Mouse (Mus musculus) adrenal gland (tissue): Measurements from ENCODE around the gene 2610528J11Rik.
"Not testable (repeated sequence)": the region's sequence is repeated elsewhere in the genome, so short reads cannot be mapped to it uniquely, and the experiment has no call there.

ENCODE experiments used
- intact Hi-C: fragments of 180-260 bp; cut with DNase I; formaldehyde crosslinking; loops from one replicate; pipeline ENCODE4 v1.15.1; 2025
- long read RNA-seq, 2 experiments: library from polyadenylated mRNA; unstranded; transcript quantifications; one replicate each; pipeline ENCODE4 v2.0.0; 2020; ENCODE audit warnings: borderline replicate concordance in 1 of 2; ENCODE audit not compliant: insufficient replicate concordance in 1 of 2

The 2610528J11Rik gene
- long read RNA-seq, experiment 1: 0 reads
- long read RNA-seq, experiment 2: 0 reads

DNA sequence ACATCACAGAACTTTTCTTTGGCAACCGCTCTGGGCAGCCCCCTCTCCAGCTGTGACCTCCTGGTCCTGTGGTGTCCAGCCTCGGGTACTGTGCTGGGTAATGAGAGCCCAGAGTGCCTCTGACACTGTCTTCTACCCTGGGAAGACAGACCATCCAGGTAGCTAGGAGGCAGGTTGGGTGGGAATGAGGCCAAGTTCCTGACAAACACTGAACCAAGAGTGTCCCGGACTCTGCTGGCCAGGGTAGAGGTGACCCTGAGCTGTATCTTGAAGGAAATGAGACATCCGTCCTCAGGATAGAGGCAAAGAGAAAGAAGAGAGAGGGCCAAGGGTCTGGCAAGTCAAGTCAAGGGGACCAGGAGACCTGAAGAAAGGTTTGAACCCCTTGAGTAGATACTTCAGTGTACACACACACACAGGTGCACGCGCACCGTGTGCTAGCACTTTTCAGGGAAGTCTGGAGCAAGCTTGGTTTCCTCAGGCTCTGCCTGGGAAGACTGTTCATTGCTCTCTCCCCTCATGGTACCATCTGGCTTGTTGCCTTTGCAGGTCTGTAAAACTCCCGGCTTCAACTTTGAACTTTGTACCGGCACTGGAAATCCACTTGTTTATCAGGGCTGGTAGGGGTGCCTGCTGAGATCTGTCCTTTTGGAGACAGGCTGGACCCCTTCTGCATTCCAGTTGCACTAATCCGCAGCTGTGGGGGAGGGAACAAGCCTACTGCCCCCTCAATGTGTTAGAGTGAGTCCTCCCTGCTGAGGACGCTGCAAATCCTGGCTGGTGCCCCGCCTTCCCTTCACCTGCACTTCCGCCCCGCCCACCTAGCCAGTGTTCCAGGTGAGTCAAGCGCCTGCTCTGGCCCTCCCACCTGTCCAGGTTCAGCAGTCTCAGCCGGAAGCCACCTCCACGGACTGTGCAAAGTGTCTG, at the start of gene 2610528J11Rik:
TSS of gene 2610528J11Rik (plus strand) at position 592 of the 927 bp plus-strand sequence.
- intact Hi-C loops: no loop called here

GRCm38 (mm10) chr4:118489717-118490132, 37.1 kb upstream of the 2610528J11Rik start, which contains the start of gene Tie1:
Gene Tie1 (minus strand): TSS chr4:118490061.
- intact Hi-C loops: no loop called here

GRCm38 (mm10) chr4:118490461-118490860, 36.3 kb upstream of the 2610528J11Rik start:
- intact Hi-C loops: no loop called here

DNA sequence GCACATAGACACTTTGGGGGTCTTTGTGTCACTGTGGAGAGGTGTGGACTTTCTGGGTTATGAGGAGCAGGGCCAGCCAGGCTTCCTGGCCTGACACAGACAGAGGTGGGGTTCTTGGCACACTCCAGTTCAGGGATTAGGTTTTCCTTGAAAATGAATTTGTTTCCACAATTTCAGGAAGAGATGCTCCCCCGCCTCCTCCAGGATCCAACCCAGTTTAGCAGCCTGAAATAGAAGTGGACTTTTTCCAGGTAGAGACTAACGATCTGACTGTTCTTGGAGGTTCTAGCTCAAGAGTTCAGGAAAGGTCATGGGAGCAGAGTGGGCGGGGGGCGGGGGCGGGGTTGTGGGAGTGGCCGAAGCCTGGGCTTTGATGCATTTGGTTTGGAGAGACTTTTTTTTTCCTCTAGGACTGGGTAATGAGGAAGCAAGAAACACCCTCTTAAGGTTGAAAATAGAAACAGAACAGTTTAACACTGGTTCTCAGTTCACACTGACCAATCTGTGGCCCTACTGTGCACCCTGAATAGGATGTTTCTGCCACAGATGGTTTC, 26.6 kb upstream of the 2610528J11Rik start:
- intact Hi-C loops: no loop called here

DNA sequence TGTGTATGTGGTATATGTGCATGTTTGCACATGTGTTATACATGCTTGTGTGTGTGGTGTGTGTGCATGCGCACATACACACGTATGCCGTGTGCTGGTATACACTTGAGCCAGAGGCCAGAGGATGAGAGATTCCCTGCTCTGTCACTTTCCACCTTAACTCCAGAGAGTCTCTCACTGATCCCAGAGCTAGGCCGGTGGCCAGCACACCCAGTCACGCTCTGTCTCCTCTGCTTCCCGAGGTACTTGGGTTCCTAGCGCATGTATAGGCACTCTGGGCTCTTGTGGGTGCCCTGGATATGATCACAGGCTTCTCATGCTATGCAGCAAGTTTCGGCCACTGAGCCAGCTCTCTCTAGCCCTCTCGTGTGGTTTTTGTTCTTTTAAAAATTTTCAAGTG, 26.0 kb upstream of the 2610528J11Rik start:
- intact Hi-C loops: no loop called here

- intact Hi-C loops: no loop called here
These were observed 21.2 kb upstream of the 2610528J11Rik start for GRCm38 (mm10) chr4:118505551-118505950.

- intact Hi-C loops: not testable (repeated sequence)
These were observed 19.6 kb upstream of the 2610528J11Rik start for GRCm38 (mm10) chr4:118507171-118507570.

DNA sequence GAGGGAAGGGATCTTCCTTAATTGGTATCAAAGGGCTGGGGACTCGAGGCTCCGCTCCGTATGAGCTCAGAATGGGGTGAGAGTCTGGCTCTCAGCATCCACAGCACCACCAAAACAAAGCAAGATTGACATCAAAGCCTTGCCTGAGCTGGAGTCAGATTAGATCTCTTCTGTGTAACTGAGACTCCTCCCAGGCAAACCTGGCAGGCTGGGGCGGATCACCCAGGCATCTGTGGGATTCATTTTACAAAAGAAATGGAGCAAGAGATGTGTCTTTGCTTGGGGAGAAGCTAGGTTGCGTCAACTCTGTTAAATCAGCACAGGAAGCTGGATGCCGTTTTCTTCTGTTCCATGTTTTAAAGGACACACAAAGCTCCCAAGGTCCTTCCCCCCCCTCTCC, 17.7 kb upstream of the 2610528J11Rik start:
- intact Hi-C loops: no loop called here

- intact Hi-C loops: no loop called here
These were observed 9.9 kb upstream of the 2610528J11Rik start for GRCm38 (mm10) chr4:118516699-118517496.

DNA sequence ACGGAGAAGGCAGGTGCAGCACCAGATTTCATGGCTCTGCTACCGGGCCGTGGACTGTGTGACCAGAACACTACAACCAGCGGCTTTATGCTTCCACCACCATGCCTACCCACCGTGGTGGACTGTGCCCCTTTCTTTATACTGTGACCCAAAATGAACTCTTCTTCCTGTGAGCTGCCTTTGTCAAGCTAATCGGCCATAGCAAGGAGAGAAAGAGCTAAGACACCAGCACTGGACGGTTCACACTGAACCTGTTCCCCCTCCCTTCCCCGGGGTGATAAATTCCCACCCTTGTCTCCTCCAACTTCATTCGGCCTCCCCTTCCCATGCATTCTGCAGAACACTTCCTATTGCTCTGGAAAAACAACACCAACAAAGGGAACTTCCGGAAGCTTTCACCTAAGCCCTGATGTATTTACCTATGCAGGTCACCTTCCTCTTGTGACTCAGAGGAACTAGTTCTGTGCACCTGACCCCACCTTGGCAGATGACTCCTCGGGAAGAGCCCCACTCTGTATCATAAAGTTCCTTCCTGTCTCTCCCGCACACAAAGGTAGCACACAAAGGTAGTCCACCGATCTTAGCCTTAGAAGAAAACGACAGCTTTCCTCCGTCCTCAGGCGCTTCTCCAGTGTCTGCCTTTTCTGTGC, 9.2 kb upstream of the 2610528J11Rik start:
- intact Hi-C loops: no loop called here

- intact Hi-C loops: no loop called here
These were observed 8.6 kb upstream of the 2610528J11Rik start for GRCm38 (mm10) chr4:118518208-118518607.

- intact Hi-C loops: no loop called here
These were observed 4.6 kb upstream of the 2610528J11Rik start for GRCm38 (mm10) chr4:118522248-118522647.

GRCm38 (mm10) chr4:118523976-118524375, 2.8 kb upstream of the 2610528J11Rik start:
- intact Hi-C loops: no loop called here

GRCm38 (mm10) chr4:118525779-118526178, 1.0 kb upstream of the 2610528J11Rik start:
- intact Hi-C loops: no loop called here

DNA sequence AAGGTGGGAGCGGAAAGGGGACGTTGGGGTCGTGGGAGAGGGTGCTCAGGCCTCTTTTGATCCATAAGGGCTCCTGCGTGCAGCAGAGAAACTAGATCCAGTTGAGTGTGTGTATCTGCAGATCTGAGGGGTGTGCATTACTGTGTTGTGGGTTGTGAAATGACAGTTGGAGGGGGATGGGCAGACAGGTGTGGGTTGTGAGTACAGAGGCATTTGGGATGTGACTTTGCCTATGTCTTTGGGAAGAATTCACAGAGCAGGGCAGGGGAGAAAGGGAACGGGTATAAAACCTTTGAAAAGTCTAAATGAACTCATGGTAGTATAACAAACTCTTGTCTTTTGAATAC, 509 bp downstream of the 2610528J11Rik start:
- intact Hi-C loops: no loop called here

DNA sequence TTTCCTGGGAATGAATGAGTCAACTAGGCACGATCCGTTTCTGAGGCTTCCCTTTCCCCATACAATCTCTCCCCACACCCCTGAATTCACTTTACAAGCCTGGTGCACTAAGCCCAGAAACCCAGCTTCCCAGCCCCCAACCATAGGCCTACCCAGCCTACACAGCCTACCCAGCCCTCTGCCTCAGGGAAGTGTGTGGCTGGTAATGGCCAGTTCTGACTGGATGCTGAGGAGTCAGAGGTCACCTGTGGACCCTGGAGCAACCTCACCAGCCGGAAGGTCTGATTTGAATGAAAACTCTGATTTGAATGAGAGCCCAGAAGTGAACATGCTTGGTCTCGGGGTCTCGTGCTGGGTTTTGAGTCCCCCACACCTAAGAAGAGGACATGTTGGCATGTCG, 921 bp downstream of the 2610528J11Rik start:
- intact Hi-C loops: no loop called here

DNA sequence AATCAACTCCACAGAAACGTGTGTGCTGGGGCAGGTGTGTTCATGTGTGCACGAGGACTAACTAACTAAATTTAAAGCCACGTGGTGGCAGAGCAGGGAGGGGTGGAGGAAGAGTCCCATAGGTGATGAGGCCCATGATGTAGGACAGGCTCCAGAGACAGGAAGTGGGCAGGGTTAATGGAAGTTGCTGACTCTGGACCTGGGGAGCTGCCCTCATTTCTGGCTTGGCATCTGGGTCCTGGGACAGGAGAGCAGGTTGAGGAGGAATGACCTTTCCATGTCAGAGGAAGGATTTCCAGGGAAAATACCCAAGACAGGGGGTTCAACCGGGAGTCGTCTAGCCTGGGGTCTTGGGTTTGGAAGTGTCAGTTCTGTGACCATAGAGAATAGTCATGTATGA, 5.9 kb downstream of the 2610528J11Rik start:
- intact Hi-C loops: no loop called here

DNA sequence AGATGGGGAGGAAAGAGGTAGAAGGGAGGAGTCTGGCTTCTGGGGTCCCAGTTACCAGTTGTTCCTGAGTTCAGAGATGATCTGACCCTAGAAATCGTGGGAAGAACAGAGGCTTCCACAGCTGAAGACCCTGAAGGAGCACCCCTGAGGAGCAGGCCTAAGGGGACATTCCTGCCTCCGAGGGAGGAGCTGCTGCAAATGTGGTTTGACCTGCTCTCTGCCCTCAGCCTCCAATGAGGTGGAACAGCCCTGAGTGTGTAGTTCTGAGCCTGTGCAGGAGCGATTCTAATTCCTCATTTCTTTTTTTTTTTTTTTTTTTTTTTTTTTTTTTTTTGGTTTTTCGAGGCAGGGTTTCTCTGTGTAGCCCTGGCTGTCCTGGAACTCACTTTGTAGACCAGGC, 6.4 kb downstream of the 2610528J11Rik start:
- intact Hi-C loops: no loop called here

DNA sequence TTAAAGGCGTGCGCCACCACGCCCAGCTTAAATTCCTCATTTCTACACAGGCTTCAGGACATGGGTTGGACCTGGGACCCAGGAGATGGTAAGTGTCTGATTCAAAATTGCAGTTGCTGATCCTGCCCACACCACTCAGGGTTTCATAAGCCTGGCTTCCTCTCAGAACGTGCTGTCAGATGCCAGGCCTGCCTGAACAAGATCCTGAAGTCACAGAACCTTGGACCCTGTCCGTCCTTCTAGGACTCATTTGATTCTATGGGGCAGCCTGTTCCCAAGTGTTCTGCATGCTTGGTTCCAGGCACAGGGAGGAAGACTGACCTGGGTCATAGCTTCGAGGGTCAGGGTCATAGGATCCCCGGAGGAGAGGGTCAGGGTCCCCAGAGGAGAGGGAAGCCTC, 6.8 kb downstream of the 2610528J11Rik start:
- intact Hi-C loops: no loop called here

GRCm38 (mm10) chr4:118535610-118536009, 8.8 kb downstream of the 2610528J11Rik start:
- intact Hi-C loops: no loop called here

DNA sequence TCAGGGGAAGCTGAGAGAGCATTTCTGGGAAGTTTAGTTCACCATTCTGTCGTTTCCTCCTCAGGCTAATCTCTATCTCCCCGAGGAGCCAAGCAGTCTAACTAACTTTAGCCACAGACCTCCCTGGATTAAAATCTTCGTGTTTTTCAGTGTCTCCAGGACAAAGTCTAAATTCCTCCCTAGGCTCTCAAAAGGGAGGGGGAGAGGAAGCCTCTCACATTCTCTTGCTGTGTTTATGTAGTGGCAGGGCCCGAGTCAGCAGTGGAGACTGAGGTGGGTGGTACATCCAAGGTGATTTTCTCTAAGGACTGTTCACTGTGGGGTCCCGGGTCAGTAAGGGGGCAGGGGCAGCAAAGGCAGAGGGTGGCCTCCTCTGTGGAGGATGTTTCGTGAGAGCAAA, 11.0 kb downstream of the 2610528J11Rik start:
- intact Hi-C loops: no loop called here
